Mouse (Mus musculus) CH12.LX (cell line): ENCODE results near the gene 0610010F05Rik.
"Not testable (repeated sequence)": the region's sequence is repeated elsewhere in the genome, so short reads cannot be mapped to it uniquely, and the experiment has no call there.

Experiments
- BHLHE40 ChIP-seq: IDR thresholded peaks from 2 replicates; pipeline ENCODE4 v1.6.1; 2011; ENCODE audit warnings: mild to moderate bottlenecking, low read depth, low read length, improper control_type of control experiment
- ELF1 ChIP-seq: IDR thresholded peaks from 2 replicates; pipeline ENCODE4 v1.6.1; 2014; ENCODE audit warnings: low read depth, mild to moderate bottlenecking, inconsistent platforms, low read length, improper control_type of control experiment
- KAT2A ChIP-seq: IDR thresholded peaks from 2 replicates; pipeline ENCODE4 v1.6.1; 2012; ENCODE audit warnings: low read length, improper control_type of control experiment, inconsistent platforms; ENCODE audit not compliant: insufficient replicate concordance
- MYC ChIP-seq: IDR thresholded peaks from 2 replicates; pipeline ENCODE4 v1.6.1; 2011; ENCODE audit warnings: low read depth, mild to moderate bottlenecking, improper control_type of control experiment, low read length
- POLR2A ChIP-seq: IDR thresholded peaks from 2 replicates; pipeline ENCODE4 v1.6.1; 2011; ENCODE audit warnings: low read depth, mild to moderate bottlenecking, improper control_type of control experiment, low read length

DNA sequence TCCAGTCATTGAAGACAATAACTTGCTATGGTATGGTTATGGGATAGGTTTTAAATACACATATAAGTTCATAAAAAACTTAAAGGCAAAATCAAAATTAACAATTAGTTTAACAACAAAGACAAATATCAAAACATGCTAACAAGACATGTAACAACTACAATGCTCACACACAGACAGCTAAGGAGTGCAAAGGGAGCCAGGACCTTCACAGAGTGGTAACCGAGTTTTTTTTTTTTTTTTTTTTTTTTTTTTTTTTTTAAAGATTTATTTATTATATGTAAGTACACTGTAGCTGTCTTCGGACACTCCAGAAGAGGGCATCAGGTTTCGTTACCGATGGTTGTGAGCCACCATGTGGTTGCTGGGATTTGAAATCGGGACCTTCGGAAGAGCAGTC, 26.1 kb downstream of the 0610010F05Rik start:
- not testable (repeated sequence) for TF ChIP-seq KAT2A, ELF1, BHLHE40, POLR2A, MYC
